Mouse (Mus musculus): ENCODE data around the gene Ephx3.

DNA sequence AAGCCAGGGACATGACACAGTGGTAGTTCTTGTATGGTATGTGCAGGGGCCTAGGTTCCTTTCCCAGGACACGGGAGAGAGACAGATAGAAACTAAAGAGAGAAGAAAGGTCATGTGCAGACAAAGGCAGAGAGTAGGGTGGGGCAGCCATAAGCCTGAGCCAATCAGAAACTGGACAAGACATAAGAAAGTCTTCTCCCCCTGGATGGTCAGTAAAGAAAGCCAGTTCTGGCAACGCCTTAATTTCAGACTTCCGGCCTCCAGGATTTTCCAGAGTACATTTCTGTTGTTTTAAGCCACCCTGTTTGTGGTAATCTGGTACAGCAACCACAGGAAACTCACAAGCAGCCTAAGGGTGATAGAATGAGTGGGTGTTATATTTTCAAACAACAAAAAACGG, 28.5 kb downstream of the Ephx3 start:
- TF ChIP-seq CTCF (IDR thresholded peaks at IDR 0.05; ENCODE audit: control insufficient read depth, insufficient read depth, low read length) (no peak), POLR2A (IDR thresholded peaks at IDR 0.05; ENCODE audit: borderline replicate concordance, control insufficient read depth, low read depth, low read length) (no peak)

Data from bone marrow, adult 2 months (tissue).